Mouse (Mus musculus) gastrocnemius, postnatal 4 days (tissue): Measurements from ENCODE around the gene Paqr5. TPM values are rescaled to one million over a fixed set of nuclear protein-coding genes. Genes with fewer than 3 reads are reported as not detected.
A peak's percentile ranks its signal among the peaks of the same experiment; 100 is the strongest.

ENCODE experiments used
- DNase-seq, 2 experiments: peaks; one replicate each; pipeline ENCODE4 v3.0.0; 2021 to 2022; ENCODE audit warnings: low spot score in 2 of 2, mixed read lengths in 2 of 2
- total RNA-seq, 2 experiments: library from RNA; stranded (reverse); gene quantifications; 2 replicates each; pipeline ENCODE4 v1.2.3; 2021

The Paqr5 gene
- total RNA-seq, 2 experiments from 2014 or later = 0.23 TPM; not detected in 1

DNA sequence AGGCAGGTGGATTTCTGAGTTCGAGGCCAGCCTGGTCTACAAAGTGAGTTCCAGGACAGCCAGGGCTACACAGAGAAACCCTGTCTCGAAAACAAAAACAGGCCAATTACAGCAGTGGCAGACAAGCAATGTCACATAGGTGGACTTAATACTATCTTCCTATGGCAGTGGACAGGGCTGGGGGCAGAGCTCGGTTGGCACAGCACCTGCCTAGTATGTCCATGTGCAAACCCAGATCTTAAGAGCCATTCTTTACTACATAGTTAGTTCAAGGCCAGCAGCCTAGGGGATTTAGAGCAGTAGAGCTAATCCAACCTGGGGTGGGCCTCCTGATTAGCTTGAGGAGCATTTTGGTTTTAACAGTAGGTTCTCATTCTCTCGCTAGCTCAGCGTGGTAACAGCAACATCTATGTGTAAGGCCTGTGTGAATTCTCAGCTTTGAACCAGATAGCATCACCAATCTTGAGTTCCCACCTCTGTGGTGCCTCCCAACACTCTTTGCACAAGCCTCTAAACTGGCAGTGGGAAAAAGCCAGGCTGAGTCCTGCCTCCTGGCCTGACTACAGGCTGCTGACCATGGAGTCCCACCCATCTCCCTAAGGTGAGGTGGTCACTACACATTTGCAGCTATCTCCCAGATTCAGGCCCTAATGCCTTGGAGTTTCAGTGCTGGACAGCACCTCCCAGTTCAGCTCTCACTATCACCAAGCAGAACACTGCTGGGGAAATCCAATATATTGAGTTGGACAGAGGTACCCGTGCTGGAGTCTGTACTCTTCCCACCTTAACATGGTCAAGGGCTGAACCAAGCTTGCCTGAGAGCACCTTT, 115.1 kb downstream of the Paqr5 start:
- no peak for DNase-seq

DNA sequence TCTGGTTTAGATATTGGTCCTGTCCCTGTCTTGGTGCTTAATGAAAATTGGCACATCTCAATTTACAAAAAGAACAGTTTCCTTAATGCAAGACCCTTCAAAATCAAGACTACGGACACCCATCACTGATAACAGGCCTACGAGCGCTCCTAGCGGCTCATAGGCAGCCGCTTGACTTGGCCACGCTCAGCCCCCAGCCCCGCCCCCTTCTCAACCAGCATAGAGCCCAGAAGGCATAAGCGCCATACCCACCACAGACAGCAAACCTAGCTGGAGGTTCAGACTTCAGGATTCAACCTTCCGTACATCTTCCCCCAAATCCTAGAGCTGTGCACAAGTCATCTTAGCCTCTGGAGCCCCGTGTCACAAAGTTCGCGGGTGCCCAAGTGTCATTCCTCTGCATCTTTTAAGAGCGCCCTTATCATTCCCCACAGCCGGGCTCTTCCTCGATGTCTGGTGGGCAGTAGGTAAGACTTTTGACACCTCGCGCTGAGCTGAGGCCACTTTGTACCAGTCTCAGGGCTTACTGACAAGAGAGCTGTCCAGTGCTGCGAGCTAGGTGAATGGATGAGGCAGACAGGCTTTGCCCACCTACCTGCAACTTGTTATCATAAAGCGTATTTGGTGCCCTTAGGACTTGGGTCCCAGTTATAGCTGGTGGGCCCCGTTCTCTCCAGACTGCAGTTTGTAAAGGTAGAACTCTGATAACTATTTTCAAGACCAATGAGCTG, 116.0 kb downstream of the Paqr5 start:
- DNase-seq = peak in 1 of 2 experiments; percentile 40

DNA sequence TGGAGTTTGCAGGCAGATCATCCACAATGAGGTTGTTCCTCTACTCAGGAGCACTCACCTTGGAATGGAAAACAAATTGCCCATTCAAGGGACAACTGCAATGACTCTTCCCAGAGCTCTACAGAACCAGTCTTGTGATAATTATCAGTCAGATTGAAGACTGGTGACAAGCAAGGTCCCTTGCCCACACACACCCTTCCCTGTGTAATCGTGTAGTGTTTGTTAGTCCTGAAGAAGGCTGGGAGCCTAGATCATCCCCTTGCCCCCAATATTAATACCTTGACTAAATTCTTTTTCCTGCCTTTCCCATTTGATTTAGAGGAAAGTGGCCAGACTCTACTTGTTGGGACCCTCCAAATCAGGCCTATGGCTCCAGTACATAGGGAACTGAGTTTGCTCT, 117.0 kb downstream of the Paqr5 start:
- no peak for DNase-seq

DNA sequence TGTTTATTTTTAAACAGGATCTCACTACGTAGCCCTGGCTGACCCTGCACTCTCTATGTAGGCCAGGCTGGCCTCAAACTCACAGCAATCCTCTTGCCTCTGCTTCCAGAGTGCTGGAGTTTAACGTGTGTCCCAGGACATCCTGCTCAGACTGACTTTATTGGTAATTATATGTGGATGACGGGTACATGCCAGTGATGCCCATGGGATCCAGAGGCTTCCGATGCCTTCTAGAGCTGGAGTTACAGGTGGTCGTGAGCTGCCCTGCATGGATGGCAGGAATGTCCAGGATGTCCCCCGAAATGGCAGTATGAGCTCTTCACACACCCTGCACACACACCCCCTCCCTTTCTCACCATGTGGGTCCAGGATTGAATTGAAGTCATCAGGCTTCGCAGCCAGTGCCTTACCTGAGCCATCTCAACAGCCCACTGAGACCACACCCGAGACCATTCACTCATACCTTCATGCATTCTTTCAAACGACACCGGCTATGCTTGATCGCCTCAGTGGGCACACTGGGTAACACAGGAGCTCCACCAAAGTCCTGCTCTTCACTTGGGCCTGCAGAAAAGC, 117.7 kb downstream of the Paqr5 start:
- no peak for DNase-seq

DNA sequence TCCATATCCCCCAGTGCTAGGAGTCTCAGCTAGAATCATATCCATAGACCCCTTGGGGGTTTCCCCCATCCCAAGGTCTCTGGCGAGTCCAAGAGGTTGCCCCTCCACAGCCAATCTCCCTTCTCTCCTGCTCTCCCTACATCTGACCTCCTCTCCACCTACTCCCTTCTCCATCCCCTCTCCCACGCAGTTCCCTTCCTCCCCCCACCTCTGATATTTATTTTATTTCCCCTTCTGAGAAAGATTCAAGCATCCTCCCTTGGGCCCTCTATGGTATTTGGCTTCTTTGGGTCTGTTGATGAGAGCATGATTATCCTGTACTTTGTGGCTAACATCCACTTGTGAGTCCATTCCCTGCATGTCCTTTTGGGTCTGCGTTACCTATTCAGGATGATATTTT, 118.3 kb downstream of the Paqr5 start:
- DNase-seq = no peak

DNA sequence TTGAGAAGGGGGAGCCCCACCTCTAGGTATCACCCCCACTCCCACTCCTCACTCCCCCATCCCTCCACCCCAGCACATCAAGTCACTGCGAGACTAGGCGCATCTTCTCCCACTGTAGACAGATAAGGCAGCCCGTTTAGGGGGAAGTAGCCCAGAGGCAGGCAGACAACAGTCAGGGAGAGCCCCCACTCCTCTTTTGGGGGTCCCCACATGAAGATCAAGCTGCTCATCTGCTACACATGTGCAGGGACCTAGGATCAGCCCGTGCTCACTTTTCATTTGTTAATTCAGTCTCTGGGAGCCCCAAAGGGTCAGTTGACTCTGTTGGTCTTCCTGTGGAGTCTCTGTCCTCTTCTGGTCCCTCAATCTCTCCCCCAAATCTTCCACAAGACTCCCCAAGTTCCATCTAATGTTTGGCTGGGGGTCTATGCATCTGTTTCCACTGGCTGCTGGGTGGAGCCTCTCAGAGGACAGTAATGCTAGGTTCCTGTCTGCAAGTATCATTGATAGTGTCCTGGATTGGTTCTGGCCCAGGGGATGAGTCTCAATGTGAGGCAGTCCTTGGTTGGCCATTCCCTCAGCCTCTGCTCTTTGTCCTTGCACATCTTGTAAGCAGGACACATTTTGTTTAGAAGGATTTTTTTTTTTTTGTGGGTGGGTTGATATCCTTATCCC, 118.9 kb downstream of the Paqr5 start:
- no peak for DNase-seq

DNA sequence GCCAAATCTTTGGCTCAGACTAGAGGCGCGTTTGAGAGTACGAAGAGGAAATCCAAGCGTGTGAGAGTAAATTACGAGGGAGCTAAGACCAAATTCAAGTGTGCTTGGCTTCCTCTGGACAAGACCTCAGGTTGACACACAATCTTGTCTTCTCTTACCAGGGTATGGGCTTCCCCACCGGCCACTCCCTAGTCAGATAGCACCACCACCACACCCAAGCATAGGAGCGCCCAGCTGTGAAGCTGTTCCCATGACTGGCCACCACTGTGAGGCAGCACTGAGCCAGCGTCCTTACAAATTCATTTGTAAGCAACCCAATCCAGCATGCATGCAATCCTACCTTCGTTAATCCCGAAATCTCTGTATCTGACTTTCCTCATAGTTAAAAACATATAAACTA, 119.7 kb downstream of the Paqr5 start:
- no peak for DNase-seq

DNA sequence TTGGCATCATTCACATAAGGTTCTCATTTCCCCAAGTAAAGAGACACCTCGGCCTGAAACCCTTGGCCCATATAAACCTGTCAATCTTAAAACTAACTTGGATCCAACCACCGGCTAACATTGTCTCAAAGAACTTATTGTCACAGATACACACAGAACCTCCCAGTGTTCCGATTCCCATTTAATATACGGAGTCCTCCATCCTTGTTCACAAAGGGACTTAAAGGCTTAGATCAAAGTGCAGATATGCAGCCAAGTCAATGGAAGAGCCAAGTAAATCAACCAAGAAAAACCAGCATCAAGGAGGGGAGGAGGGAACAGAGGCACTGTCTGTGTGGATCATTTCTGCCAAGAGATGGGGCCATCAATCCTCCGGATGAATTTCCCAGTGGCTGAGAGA, 121.1 kb downstream of the Paqr5 start:
- no peak for DNase-seq

DNA sequence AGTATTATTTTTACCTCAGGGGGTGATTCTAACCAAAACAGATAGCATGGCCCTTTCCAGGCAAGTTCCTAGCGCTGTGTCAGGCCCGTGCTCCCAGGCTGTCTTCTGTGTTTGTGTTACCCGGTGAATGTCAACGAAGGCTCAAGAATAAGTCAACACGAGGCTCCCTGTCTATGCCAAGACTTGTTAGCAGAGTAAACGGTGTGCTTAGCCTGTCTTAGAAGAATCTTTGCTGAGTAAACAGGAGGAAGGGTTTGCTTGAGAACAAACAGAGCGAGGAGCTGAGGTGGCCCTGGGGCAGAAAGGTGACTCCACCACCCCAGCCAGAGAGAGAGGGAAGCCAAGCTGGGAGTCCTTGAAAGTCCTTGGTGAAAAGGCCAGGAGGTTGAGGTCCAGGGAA, 122.5 kb downstream of the Paqr5 start:
- DNase-seq = no peak

Other genes with a start within 250 kb of the Paqr5 start
- 1,000 to 10,000 TPM; 2,037 to 2,325 TPM for gene Rplp1, start 112.3 kb downstream of the Paqr5 start, total RNA-seq
- 10 to 100 TPM; 39.2 to 41.4 TPM for gene Kif23, start 80.1 kb downstream of the Paqr5 start, total RNA-seq
- 10 to 100 TPM; 21.7 to 23.0 TPM for gene Glce, start 95.8 kb upstream of the Paqr5 start, total RNA-seq